Mouse (Mus musculus): ENCODE measurements around the gene Bbs12. TPM values are rescaled to one million over a fixed set of nuclear protein-coding genes. Genes with fewer than 3 reads are reported as not detected.

Bbs12 gene
- polyA plus RNA-seq, 1 experiment, result 2.2 TPM

GRCm38 (mm10) chr3:37325317-37326112 is 13.2 kb downstream of the Bbs12 start:
- DNase-seq (ENCODE audit: low spot score), result no peak

- DNase-seq (ENCODE audit: low spot score), result no peak
Measured at GRCm38 (mm10) chr3:37326627-37327026, 14.3 kb downstream of the Bbs12 start.

- no peak for DNase-seq (ENCODE audit: low spot score)
Measured at GRCm38 (mm10) chr3:37328489-37328888, 16.1 kb downstream of the Bbs12 start.

GRCm38 (mm10) chr3:37329963-37330362 is 17.6 kb downstream of the Bbs12 start:
- DNase-seq (ENCODE audit: low spot score), result no peak

GRCm38 (mm10) chr3:37331999-37332449 is 19.7 kb downstream of the Bbs12 start:
- DNase-seq (ENCODE audit: low spot score), result no peak

GRCm38 (mm10) chr3:37334053-37334452 is 21.7 kb downstream of the Bbs12 start:
- no peak for DNase-seq (ENCODE audit: low spot score)

DNA sequence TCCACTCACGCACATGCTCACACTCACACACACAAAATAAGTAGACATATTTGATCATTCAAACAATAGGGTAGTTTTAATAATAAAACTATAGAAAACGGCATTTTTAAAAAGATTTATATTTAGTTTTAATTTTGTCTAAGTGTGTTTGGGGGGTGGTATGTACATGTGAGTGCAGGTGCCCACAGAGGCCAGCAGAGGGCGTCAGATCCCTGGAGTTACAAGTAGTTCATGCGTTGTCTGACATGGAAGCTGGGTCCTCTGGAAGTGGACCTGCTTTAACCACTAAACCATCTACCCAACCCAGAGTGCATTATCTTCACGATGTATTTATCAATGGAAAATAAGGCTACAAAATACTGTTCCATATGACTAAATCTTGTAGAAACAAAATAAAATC is 28.8 kb downstream of the Bbs12 start:
- DNase-seq (ENCODE audit: low spot score), result no peak

DNA sequence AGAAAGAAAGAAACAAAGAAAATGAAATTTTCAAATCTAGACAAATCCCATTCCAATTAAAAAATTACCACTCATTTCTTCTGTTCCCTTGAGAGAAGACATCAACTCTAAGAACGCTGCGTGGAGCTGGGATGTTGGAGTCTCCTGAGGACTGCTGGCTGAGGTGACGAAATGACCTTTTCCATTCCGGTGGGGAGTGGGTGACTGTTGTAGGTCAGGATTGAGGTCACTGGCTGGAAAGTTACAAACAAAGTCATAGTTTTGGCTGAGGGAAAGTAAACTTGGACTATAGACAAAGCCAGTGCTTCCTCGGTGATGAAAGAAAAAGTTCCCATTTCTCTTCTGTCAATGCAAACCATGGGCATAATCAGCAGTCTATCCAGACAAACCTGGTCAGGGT is 30.5 kb downstream of the Bbs12 start:
- DNase-seq (ENCODE audit: low spot score), result no peak

DNA sequence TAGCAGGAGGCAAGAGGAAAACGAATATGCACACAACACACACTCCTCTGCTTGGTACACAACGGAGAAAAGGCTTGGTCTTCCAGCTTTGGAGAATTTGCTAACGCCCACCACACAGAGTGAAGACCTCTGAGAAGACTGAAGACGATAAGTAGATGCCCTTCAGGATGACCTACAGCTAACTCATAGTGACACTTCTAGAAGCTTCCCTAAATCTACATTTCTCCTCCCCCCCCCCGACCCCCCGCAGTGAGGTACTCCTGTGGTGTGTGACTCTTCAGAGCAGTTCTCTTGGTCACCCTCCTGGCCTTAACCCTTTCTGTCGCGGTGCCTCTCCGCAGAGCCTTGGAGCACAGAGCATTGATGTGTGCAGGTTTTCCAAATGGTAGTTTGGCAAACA is 35.3 kb downstream of the Bbs12 start:
- DNase-seq (ENCODE audit: low spot score), result no peak

GRCm38 (mm10) chr3:37348221-37349165 is 36.1 kb downstream of the Bbs12 start, which contains the start of gene Fgf2:
Fgf2 (plus strand) TSS chr3:37348346.
- DNase-seq (ENCODE audit: low spot score), result peak; percentile 29

DNA sequence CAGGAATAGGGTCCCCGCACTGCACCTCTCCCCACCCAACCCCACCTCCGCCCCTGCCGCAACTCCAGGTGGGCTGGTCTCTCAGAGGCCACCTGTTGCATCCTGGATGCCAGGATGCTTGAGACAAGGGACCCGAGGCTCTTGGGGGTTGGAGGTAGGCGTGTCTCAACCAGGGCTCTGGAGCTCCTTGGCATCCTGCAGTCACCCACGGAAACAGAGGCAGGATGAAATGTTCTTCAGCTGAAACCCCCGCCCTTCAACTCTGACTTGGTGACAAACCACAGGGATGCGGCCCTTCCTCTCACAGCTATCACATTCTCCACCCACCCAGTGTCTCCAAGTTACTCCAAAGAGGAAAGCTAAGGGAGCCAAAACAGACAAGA is 36.8 kb downstream of the Bbs12 start:
- no peak for DNase-seq (ENCODE audit: low spot score)

GRCm38 (mm10) chr3:37350386-37350785 is 38.0 kb downstream of the Bbs12 start:
- DNase-seq (ENCODE audit: low spot score), result no peak

GRCm38 (mm10) chr3:37353951-37354481 is 41.7 kb downstream of the Bbs12 start:
- DNase-seq (ENCODE audit: low spot score), result no peak

DNA sequence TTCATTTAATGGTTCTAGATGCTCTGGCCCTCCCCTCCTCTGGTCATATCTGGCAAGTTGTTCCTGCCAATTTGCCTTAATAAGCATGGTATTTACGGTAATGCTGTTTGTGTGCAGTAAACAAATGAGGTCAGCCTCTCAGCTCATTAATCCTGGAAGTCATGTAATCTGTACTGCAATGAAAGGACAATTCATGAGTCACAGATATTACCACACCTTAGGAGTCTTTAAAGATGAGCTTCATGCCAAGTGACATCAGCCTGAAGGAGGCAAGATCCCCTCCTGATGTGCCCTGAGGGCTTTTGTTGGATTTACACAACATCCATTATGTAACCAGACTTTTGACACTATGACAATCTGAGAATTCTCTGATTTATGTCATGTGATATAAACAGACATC is 42.4 kb downstream of the Bbs12 start:
- no peak for DNase-seq (ENCODE audit: low spot score)

- DNase-seq (ENCODE audit: low spot score), result no peak
Measured at GRCm38 (mm10) chr3:37360729-37361128, 48.4 kb downstream of the Bbs12 start.

DNA sequence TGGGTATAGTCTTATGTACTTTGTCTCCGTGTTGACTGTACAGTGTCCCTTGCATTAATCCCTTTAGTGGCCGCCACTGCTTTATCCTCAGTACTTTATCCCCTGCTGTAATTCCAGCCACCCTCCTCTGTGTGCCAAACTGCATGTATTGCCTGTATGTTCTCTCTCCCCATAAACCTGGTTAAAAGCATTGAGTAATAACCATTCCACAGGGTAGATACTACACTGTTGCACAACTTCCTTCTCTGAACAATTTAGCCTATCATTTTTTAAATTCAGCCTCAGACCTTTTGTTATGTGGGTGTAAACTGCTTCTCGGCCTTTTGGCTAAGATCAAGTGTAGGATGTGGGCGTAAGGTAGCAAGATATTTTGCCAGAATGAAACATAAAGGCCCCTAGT is 52.8 kb downstream of the Bbs12 start:
- no peak for DNase-seq (ENCODE audit: low spot score)

- no peak for DNase-seq (ENCODE audit: low spot score)
Measured at GRCm38 (mm10) chr3:37365976-37366375, 53.6 kb downstream of the Bbs12 start.

- DNase-seq (ENCODE audit: low spot score), result no peak
Measured at GRCm38 (mm10) chr3:37366381-37367053, 54.2 kb downstream of the Bbs12 start.

DNA sequence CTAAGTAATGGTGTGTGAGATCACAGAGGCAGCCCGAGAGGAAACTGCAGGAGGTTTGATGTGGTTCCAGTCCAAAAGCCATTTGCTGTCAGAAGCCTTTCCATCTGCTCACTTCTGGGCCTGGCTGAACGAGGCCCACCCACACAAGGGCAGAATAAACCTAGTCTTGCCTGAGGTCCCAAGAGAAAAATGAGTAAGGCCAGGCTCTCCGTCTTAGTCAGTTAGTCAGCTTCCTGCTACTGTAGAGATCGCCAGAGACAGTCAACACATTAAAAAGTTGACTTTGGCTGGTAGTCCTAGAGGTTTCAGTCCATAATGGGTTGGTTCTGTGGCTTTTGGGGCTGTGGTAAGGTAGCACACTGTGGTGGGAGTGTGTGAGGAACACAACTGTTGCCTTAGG is 58.1 kb downstream of the Bbs12 start:
- no peak for DNase-seq (ENCODE audit: low spot score)
